In the genomic region with DNA sequence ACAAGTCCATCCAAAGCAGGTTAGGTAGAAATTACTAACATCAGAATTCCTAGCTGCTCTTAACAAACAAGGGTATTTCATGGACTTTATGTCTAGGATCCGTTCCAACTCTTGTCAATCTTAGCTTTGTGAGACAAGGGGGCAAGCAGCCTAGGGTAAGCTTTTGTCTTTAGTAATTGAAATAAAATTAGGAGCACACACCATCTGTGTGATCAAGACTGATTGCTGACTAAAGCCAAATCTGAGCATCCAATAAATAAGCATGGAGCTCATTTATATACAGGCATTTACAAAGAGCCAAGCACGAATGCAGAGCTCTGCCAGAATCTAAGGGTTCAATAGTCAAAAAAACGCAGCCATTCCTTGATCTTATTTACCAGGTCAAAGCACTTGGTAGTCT, we compare ENCODE assay signal across 14 mouse cellular contexts.
"Had no signal": no experiment of that assay in that cellular context is flagged by ENCODE, and none has a peak within 500 bp of the region (broad histone marks: within the 10 kb centered on the region; RNA-seq: fewer than 3 reads in every experiment).

No protein-coding gene starts in this region.

- H3K4me2 ChIP-seq: limb, embryonic 15.5 days; liver, embryonic 12.5 days; lung, embryonic 14.5 days; neural tube, embryonic 15.5 days had no signal

- H3K9me3 ChIP-seq: limb, embryonic 15.5 days; liver, embryonic 12.5 days; midbrain, embryonic 10.5 days; neural tube, embryonic 15.5 days had no signal

- ATAC-seq: liver, embryonic 12.5 days had no signal

- H3K27ac ChIP-seq: left cerebral cortex, adult 2 months; limb, embryonic 15.5 days; liver, embryonic 12.5 days; midbrain, embryonic 10.5 days; neural tube, embryonic 15.5 days had no signal

- H3K36me3 ChIP-seq: limb, embryonic 15.5 days; liver, embryonic 12.5 days; midbrain, embryonic 10.5 days had no signal

- DNase-seq: kidney, postnatal 25 days; lung, embryonic 14.5 days; lung, postnatal 10 days; lung, postnatal 4 days; right cerebral cortex, postnatal 4 days; spleen, adult 18-20 months; thymus, adult 18-20 months; thymus, postnatal 14 days had no signal

- H3K4me1 ChIP-seq: limb, embryonic 15.5 days; liver, embryonic 12.5 days; midbrain, embryonic 10.5 days had no signal

- H3K4me3 ChIP-seq: left cerebral cortex, adult 2 months; limb, embryonic 15.5 days; liver, embryonic 12.5 days; midbrain, embryonic 10.5 days; myocyte; neural tube, embryonic 15.5 days had no signal

- H3K27me3 ChIP-seq: limb, embryonic 15.5 days; liver, embryonic 12.5 days; neural tube, embryonic 15.5 days had no signal

- H3K9ac ChIP-seq: limb, embryonic 15.5 days; liver, embryonic 12.5 days; lung, embryonic 14.5 days; neural tube, embryonic 15.5 days had no signal
